Comparison of ENCODE assay signal across 20 mouse cellular contexts in the genomic region with DNA sequence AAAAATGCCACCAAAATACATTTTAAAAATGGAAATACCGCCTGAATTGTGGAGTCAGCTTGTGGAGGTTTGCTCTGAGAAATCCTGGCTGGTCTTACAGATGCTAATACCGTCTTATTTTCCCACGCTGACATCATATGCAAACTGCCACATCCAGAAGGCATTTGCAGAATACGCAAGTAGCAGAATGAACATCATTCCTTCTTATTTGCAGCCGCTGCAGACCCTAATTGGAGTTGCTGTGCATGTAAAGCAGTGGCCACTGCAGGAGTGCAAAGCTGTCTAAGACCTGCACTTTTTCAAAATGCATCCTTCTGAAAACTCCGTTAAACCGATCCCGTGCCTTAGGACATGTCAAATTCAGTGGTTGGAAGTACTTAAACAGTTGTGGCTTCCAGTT. TPM values are rescaled to one million over a fixed set of nuclear protein-coding genes. Genes with fewer than 3 reads are reported as not detected.
DNase-seq lines count a peak whose midpoint lies in the region; ATAC-seq and TF ChIP-seq lines count a peak whose summit lies in the region.
"Had no signal": no experiment of that assay in that cellular context is flagged by ENCODE, and none has a peak within 500 bp of the region (broad histone marks: within the 10 kb centered on the region; RNA-seq: fewer than 3 reads in every experiment).

No protein-coding gene starts in this region.

- no peak overlapping the region for H3K4me2 ChIP-seq in hindbrain, embryonic 11.5 days (replicated peaks; ENCODE audit: low read depth, low read length)
- peak overlapping the region; percentile 24; the same call in 1 of the 2 replicates for H3K4me2 ChIP-seq in forebrain, embryonic 15.5 days (replicated peaks)
- H3K4me2 ChIP-seq in hindbrain, postnatal 0 days (ENCODE audit: low read depth, low read length): peak overlapping the region; percentile 28
- H3K4me2 ChIP-seq in neural tube, embryonic 13.5 days: peak overlapping the region; percentile 48
- no peak overlapping the region for H3K4me2 ChIP-seq in intestine, embryonic 16.5 days (ENCODE audit: low read depth, low read length)
- H3K4me2 ChIP-seq: limb, embryonic 12.5 days; liver, embryonic 13.5 days had no signal

- TF ChIP-seq CTCF in hindbrain, postnatal 0 days (IDR thresholded peaks at IDR 0.05; ENCODE audit: low read depth): no peak

- DNase-seq in hindbrain, embryonic 11.5 days (ENCODE audit: low spot score): no peak
- DNase-seq in hindbrain, embryonic 10.5 days (ENCODE audit: low spot score): no peak
- DNase-seq in hindbrain, postnatal 0 days (ENCODE audit: low spot score): peak; percentile 7
- DNase-seq in kidney, adult 8-10 months: no peak
- DNase-seq in spleen, postnatal 4 days (ENCODE audit: low spot score in 2 of 2): no peak
- DNase-seq: cerebellum, adult 11-12 months; cerebellum, postnatal 36 days; heart, postnatal 10 days; liver, embryonic 13.5 days; thymus, postnatal 4 days had no signal

- no peak overlapping the region for H3K27ac ChIP-seq in hindbrain, embryonic 11.5 days (ENCODE audit: low read depth, low read length)
- H3K27ac ChIP-seq in hindbrain, embryonic 10.5 days: no peak overlapping the region
- no peak overlapping the region for H3K27ac ChIP-seq in forebrain, embryonic 15.5 days (replicated peaks)
- H3K27ac ChIP-seq in hindbrain, postnatal 0 days: no peak overlapping the region
- no peak overlapping the region for H3K27ac ChIP-seq in neural tube, embryonic 13.5 days (replicated peaks)
- H3K27ac ChIP-seq in intestine, embryonic 16.5 days (ENCODE audit: low read length): no peak overlapping the region
- H3K27ac ChIP-seq: heart, embryonic 10.5 days; kidney, embryonic 15.5 days; limb, embryonic 12.5 days; liver, embryonic 13.5 days had no signal

- no peaks in the 10 kb centered on the region for H3K36me3 ChIP-seq in hindbrain, embryonic 11.5 days (ENCODE audit: control insufficient read depth, insufficient read depth, low read length)
- no peaks in the 10 kb centered on the region for H3K36me3 ChIP-seq in hindbrain, embryonic 10.5 days
- no peaks in the 10 kb centered on the region for H3K36me3 ChIP-seq in forebrain, embryonic 15.5 days
- no peaks in the 10 kb centered on the region for H3K36me3 ChIP-seq in hindbrain, postnatal 0 days (ENCODE audit: insufficient read depth, low read length)
- no peaks in the 10 kb centered on the region for H3K36me3 ChIP-seq in neural tube, embryonic 13.5 days
- no peaks in the 10 kb centered on the region for H3K36me3 ChIP-seq in intestine, embryonic 16.5 days (ENCODE audit: control insufficient read depth, insufficient read depth, low read length)
- H3K36me3 ChIP-seq: heart, embryonic 10.5 days; kidney, embryonic 15.5 days; limb, embryonic 12.5 days; liver, embryonic 13.5 days had no signal

- no peaks in the 10 kb centered on the region for H3K27me3 ChIP-seq in hindbrain, embryonic 11.5 days (ENCODE audit: control insufficient read depth, insufficient read depth, low read length)
- no peaks in the 10 kb centered on the region for H3K27me3 ChIP-seq in hindbrain, embryonic 10.5 days (ENCODE audit: insufficient read depth, poor library complexity, severe bottlenecking)
- no peaks in the 10 kb centered on the region for H3K27me3 ChIP-seq in forebrain, embryonic 15.5 days
- H3K27me3 ChIP-seq in hindbrain, postnatal 0 days (ENCODE audit: insufficient read depth, low read length): no peaks in the 10 kb centered on the region
- H3K27me3 ChIP-seq in neural tube, embryonic 13.5 days: no peaks in the 10 kb centered on the region
- H3K27me3 ChIP-seq in intestine, embryonic 16.5 days (replicated peaks; ENCODE audit: control insufficient read depth, insufficient read depth, low read length): no peaks in the 10 kb centered on the region
- H3K27me3 ChIP-seq: CH12.LX; kidney, embryonic 15.5 days; limb, embryonic 12.5 days; liver, embryonic 13.5 days; megakaryocyte, embryonic 14.5 days had no signal

- no peak overlapping the region for H3K9ac ChIP-seq in hindbrain, embryonic 11.5 days (ENCODE audit: low read depth, low read length)
- H3K9ac ChIP-seq in forebrain, embryonic 15.5 days (replicated peaks): no peak overlapping the region
- H3K9ac ChIP-seq in hindbrain, postnatal 0 days (replicated peaks; ENCODE audit: low read length): no peak overlapping the region
- H3K9ac ChIP-seq in neural tube, embryonic 13.5 days: no peak overlapping the region
- no peak overlapping the region for H3K9ac ChIP-seq in intestine, embryonic 16.5 days (ENCODE audit: low read depth, low read length)
- H3K9ac ChIP-seq: kidney, embryonic 15.5 days; limb, embryonic 12.5 days; liver, embryonic 13.5 days had no signal

- no peak overlapping the region for H3K4me3 ChIP-seq in hindbrain, embryonic 11.5 days (ENCODE audit: low read depth, low read length)
- no peak overlapping the region for H3K4me3 ChIP-seq in hindbrain, embryonic 10.5 days
- no peak overlapping the region for H3K4me3 ChIP-seq in forebrain, embryonic 15.5 days
- no peak overlapping the region for H3K4me3 ChIP-seq in hindbrain, postnatal 0 days (ENCODE audit: low read length)
- 0 out of 2 replicates have a peak overlapping the region, but pooled peaks have one; percentile 13 for H3K4me3 ChIP-seq in neural tube, embryonic 13.5 days
- H3K4me3 ChIP-seq in intestine, embryonic 16.5 days (ENCODE audit: low read length): no peak overlapping the region
- H3K4me3 ChIP-seq: erythroblast, embryonic 14.5 days; heart, embryonic 10.5 days; kidney, embryonic 15.5 days; limb, embryonic 12.5 days; liver, embryonic 13.5 days; megakaryocyte, embryonic 14.5 days had no signal

- H3K4me1 ChIP-seq in hindbrain, embryonic 11.5 days (replicated peaks; ENCODE audit: control insufficient read depth, insufficient read depth, low read length): no peaks in the 10 kb centered on the region
- peaks cover 5% of the 10 kb centered on the region; the same call in 1 of the 2 replicates for H3K4me1 ChIP-seq in hindbrain, embryonic 10.5 days (replicated peaks)
- peaks cover 15% of the 10 kb centered on the region for H3K4me1 ChIP-seq in forebrain, embryonic 15.5 days
- no peaks in the 10 kb centered on the region; the same call in 1 of the 2 replicates for H3K4me1 ChIP-seq in hindbrain, postnatal 0 days (ENCODE audit: insufficient read depth, low read length)
- H3K4me1 ChIP-seq in neural tube, embryonic 13.5 days (replicated peaks): peaks cover 25% of the 10 kb centered on the region
- H3K4me1 ChIP-seq in intestine, embryonic 16.5 days (ENCODE audit: control insufficient read depth, insufficient read depth, low read length): no peaks in the 10 kb centered on the region
- H3K4me1 ChIP-seq: heart, embryonic 10.5 days; limb, embryonic 12.5 days; liver, embryonic 13.5 days; megakaryocyte, embryonic 14.5 days had no signal

- ATAC-seq in hindbrain, embryonic 11.5 days (ENCODE audit: low FRiP score): peak; percentile 40; the same call in 1 of the 2 replicates
- ATAC-seq in forebrain, embryonic 15.5 days (replicated peaks): peak; percentile 51
- ATAC-seq in hindbrain, postnatal 0 days: no peak
- peak; percentile 60 for ATAC-seq in neural tube, embryonic 13.5 days (ENCODE audit: low read depth)
- ATAC-seq in intestine, embryonic 16.5 days: no peak
- ATAC-seq: lung, postnatal 0 days had no signal

- H3K9me3 ChIP-seq in hindbrain, embryonic 11.5 days (ENCODE audit: control insufficient read depth, low read length): no peaks in the 10 kb centered on the region
- H3K9me3 ChIP-seq in hindbrain, embryonic 10.5 days: no peaks in the 10 kb centered on the region
- no peaks in the 10 kb centered on the region for H3K9me3 ChIP-seq in forebrain, embryonic 15.5 days
- H3K9me3 ChIP-seq in hindbrain, postnatal 0 days (ENCODE audit: low read length): no peaks in the 10 kb centered on the region
- no peaks in the 10 kb centered on the region for H3K9me3 ChIP-seq in neural tube, embryonic 13.5 days
- no peaks in the 10 kb centered on the region for H3K9me3 ChIP-seq in intestine, embryonic 16.5 days (ENCODE audit: control insufficient read depth, low read length)
- H3K9me3 ChIP-seq: heart, embryonic 10.5 days; kidney, embryonic 15.5 days; limb, embryonic 12.5 days; liver, embryonic 13.5 days; megakaryocyte, embryonic 14.5 days had no signal

- WGBS in hindbrain, embryonic 11.5 days: 91% methylated on average over 8 of the region's 8 CpGs
- WGBS in hindbrain, embryonic 10.5 days: 92% methylated on average over 8 of the region's 8 CpGs
- WGBS in forebrain, embryonic 15.5 days: 38% methylated on average over 8 of the region's 8 CpGs
- WGBS in hindbrain, postnatal 0 days: 62% methylated on average over 8 of the region's 8 CpGs
- 32% methylated on average over 8 of the region's 8 CpGs for WGBS in neural tube, embryonic 13.5 days
- WGBS in intestine, embryonic 16.5 days: 80% methylated on average over 8 of the region's 8 CpGs

RNA-seq across cellular contexts. Expression of a gene that starts 52.8 kb away (rescaled TPM):
- polyA plus RNA-seq in hindbrain, embryonic 11.5 days (2014; fragmentation: Nextera tagmentation; extraction: Ambion mirVana): 2.6 and 3.3 TPM in 2 replicates
- 1.4 and 1.7 TPM in 2 replicates for polyA plus RNA-seq in hindbrain, embryonic 10.5 days (2016; fragmentation: Nextera tagmentation; extraction: Ambion mirVana)
- 16.0 and 20.1 TPM in 2 replicates for polyA plus RNA-seq in forebrain, embryonic 15.5 days (2015; fragmentation: Nextera tagmentation; extraction: Ambion mirVana)
- 9.4 and 10.6 TPM in 2 replicates for total RNA-seq in hindbrain, postnatal 0 days (2014; rRNA removed)
- polyA plus RNA-seq in hindbrain, postnatal 0 days (2015; fragmentation: Nextera tagmentation; extraction: Ambion mirVana): 9.0 and 9.6 TPM in 2 replicates
- polyA plus RNA-seq in neural tube, embryonic 13.5 days (2015; fragmentation: Nextera tagmentation; extraction: Ambion mirVana): 8.0 and 10.2 TPM in 2 replicates
- 0.42 and 0.43 TPM in 2 replicates for polyA plus RNA-seq in intestine, embryonic 16.5 days (2015; fragmentation: Nextera tagmentation; extraction: Ambion mirVana)
- total RNA-seq: CH12.LX had no signal
- polyA plus RNA-seq: erythroblast, embryonic 14.5 days had no signal

Comparison
In these comparisons a context has a peak if more than half of its experiments do, and no peak if none do; other contexts are left out.
1. ATAC-seq: peak in hindbrain, embryonic 11.5 days (single experiment), forebrain, embryonic 15.5 days (single experiment) and neural tube, embryonic 13.5 days (single experiment); none in hindbrain, postnatal 0 days (single experiment) and intestine, embryonic 16.5 days (single experiment).
2. H3K4me2 ChIP-seq: peak in forebrain, embryonic 15.5 days (single experiment), hindbrain, postnatal 0 days (single experiment) and neural tube, embryonic 13.5 days (single experiment); none in hindbrain, embryonic 11.5 days (single experiment) and intestine, embryonic 16.5 days (single experiment).